Mouse (Mus musculus): ENCODE measurements at regions not wholly inside any gene's neighbourhood (a gene's known extent, or its start where the extent isn't known, plus 50 kb on each side); places are given as distances from the start of the nearest gene placed in this dataset.

DNA sequence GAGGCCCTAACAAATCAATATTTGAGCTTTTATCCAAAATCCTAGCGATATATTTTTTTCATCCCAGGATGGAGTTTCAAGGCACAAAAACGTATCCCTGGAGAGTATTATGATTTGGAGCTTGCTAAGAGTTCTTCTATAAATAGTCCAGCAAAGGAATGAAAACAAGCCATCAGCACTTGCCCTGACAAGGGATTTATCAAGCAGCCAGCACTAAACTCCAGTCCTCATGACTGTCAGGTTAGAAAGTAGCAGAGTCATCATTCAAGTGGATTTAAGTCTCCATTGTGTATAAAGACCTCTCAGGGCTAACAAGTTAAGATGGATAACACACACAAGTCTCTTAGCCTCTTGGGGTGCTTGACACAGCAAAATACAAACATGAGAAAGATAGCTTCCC lies 148.6 kb upstream of the Ust start:
- in situ Hi-C loops (cut with MboI, MseI) = no loop called here

DNA sequence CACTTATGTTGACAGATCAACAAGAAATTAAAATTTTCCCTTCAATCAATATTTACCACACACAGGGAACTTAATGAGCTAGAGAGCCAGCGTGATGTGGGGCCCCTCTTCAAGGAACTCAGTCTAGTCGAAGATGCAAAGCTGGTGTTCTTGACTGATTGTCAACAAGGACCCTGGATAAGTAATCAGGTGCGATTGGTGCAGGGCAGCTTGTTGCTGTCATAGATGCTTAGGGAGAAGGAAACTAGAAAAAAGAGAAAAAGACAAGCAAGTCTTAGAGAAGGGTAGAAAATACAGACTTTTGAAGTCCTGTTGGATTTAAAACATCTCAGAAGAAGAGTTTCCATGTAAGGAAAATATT lies 140.3 kb upstream of the Ust start:
- in situ Hi-C loops (cut with MboI, MseI) = no loop called here

DNA sequence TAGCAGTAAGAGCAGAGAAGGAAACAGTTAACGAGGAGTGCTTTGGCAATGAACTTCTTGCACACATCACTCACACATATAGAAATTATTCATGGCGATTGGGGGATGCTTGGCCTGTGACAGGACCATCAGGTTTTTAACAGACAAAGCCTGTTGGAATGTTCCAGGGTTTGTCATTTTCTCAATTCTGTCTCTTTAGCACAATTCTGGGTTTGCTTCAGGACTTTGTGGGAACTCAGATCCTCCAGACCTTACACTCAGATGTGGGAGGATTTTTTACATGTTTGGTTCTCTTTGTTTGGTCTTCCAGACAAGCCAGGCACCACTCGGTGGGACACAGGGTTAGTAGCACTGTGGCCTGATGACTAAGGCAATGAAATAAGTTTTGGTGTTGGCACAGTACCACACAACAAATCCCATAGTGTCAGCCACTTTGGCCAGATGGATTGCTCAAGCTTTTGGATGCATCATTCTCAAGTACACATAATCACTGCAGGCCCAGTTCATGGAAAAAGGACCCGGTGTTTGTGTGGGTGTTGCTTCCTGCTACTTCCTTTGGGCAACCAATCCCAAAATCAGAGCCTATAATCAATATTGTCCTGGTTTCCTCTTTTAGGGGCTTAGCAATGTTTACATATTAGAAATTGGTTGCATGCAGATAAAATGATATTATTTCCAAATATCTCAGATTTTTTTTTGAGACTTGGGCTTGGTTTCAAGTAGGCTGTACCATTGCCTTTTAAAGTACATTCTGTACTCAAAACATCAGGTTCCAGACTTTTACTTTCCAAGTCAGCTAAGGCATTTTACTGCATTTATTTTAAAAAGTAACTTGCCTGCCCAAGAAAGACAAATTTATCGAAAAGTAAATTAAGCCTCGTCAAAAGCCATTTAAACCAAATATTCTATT lies 139.7 kb upstream of the Ust start:
- in situ Hi-C loops (cut with MboI, MseI) = no loop called here

DNA sequence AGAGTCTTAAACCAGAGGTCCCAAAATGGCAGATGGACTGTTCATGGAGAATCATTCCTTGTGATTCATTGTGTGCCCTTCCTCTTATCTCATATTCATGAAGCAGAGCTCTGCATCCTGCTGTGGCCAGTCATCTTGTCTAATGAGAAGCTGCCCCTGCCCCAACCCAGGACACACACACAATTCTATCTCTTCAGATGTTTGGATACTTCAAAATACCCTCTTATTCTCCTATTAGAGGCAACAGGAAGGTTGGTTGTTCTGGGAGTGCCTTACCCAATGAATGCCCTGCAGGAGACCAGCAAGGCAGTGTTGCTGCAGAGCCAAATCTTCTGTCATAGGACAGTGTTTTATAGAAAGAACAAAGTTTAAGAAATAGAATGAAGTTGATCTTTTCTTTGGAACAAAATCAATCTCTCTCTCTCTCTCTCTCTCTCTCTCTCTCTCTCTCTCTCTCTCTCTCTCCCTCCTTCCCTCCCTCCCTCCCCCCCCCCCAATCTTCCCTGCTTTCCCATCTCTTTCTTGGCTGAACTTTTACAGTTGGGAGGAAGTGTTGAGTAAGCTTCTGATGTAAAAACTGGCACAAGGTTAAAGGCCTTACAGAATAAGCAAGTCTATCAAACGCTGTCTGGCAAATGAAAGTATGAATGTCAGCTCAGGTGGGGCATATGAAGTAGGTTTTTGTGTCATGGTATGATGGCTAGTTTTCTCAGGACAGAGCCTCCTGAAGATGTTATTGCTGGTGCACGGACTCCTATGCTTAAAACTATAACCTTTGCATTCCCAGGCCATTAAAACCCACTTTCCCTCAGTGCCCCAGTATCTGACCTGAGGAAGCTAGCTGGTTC lies 138.8 kb upstream of the Ust start:
- in situ Hi-C loops (cut with MboI, MseI) = no loop called here

DNA sequence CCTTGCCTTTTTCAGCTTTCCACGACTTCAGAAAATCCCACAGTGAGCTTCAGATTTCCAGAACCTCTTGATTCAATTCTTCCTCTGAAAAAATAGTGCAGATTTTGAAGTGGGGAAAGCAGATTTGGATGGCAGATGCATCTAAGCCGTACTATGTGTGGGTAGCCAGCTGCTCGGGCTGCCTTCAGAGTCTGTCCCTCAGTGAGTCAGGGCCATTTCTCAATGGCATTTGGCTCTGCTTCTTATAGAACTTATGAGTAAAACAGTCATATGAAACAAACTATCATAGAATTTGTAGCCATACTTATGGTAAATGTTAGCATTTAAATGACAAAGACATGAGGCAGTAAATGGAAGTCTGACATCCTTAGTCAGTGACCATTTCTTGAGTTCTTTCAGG lies 135.0 kb upstream of the Ust start:
- in situ Hi-C loops (cut with MboI, MseI) = no loop called here

DNA sequence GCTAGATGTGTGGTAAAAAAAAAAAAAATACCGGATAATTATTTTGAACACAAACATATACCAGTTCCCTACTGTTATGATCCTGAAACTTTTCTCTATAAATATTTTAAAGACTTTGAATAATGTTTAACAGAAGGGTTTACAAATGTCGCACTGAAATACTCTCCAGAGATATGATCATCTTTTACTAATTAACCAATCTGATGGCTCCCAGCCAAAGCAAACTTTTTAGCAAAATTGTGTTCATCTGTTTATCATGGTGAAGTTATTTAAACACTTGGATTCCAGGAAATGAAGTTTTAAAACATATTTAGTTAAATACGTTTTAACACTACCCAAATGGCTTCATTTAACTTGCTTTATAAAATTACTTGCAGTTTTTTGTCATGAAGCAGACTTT lies 123.6 kb upstream of the Ust start:
- in situ Hi-C loops (cut with MboI, MseI) = no loop called here

DNA sequence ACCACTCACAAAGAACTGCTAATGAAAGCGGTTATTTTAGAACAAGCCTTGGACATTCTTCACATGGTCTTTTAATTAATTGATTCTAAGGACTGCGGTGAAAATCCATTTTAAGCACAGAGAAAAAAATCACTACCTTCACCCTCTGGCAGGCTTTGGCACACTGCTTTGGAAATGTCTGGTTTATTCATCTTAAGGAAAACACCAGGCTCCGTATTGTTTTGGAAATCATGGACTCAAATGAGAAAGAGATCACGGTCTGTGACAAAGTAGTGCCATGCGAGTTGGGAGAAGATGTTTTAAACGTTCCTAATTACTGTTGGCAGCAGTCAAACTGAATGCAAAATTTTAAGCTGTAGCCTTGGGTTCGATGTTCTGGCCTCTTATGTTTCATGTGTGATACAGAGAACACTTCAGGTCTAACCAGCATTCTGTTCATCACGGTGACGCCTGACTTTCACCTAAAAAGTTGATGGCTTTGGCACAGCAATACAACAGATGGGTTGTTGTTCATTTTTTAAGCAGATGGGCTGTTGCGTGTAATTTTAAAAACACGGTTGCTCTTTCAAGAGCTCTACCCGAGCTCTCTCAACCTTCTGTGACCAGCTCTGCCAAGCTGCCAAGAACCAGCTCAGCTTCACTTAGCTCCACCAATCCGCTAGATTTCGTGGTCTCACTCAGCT lies 105.7 kb upstream of the Ust start:
- in situ Hi-C loops (cut with MboI, MseI) = no loop called here

DNA sequence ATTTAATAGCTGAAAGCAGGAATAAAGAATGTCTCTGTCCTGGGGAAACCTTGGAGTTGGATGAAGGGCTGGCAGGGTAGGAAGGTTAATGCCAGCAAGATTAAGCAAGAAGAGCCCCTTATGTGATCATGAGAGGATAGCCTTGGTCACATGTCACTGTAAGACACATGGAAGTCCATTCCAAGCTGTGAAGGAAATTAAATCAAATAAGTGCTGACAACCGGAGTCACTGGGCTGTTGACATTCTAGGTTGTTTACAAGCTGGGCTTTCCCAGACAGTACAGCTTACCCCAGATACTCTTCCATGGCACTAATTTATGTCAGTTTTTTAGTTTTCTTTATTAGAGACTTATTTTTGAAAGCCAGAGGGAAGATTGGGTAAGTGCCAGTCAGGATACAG lies 100.1 kb upstream of the Ust start:
- in situ Hi-C loops (cut with MboI, MseI) = no loop called here

DNA sequence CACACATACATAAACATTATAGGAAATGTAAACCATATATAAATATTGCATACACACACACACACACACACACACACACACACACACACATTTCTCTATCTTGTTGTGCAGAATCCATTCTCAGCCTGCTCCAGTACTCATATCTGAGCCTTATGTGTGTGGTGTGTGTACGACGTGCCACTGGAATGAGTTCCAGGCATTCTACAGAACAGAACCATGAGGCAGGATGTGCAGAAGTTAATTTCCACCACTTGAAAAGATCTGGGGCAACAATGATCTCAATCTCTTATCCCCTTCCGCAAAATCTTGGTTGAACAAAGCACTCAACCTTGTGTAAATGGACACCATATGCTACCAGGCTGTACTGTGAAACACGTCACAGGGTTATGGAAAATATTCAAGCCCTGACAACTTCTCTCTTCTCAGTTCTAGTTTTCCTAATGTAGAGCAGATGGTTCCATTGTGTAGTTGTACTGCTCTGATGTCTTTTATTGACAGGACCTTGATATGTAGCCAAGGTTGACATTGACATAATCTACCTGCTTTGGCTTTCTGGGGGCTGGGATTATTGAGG lies 96.9 kb upstream of the Ust start:
- in situ Hi-C loops (cut with MboI, MseI) = no loop called here

DNA sequence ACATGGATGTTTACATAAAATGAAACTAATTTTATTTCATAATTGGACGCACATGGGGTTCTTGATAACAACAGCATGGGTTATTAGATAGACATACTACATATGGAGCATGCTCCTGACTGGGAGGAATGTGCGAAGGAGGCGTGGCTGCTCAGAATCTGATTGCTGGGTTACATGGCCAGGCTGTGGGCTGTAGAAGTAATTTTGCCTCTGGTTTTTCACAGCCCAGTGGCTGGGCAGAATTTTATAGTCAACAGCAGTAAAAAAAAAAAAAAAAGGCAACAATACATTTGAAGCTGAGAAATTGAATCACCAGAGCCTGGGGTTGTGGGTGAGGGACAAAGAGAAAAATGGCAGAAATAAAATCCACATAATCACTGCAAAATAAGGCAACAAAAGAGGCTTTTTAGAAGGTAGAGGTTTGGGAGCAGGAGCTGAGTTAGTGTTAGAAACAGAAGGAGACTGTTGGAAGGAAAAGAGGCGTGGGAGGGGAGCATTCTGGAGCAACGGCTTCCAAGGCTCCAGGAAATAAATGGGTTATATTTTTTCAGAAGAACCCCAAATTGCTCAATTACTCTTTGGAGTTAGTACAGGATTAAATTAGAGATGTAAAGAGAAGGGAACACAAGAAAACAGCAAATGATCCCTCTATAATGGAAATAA lies 71.4 kb upstream of the Ust start:
- in situ Hi-C loops (cut with MboI, MseI) = no loop called here

DNA sequence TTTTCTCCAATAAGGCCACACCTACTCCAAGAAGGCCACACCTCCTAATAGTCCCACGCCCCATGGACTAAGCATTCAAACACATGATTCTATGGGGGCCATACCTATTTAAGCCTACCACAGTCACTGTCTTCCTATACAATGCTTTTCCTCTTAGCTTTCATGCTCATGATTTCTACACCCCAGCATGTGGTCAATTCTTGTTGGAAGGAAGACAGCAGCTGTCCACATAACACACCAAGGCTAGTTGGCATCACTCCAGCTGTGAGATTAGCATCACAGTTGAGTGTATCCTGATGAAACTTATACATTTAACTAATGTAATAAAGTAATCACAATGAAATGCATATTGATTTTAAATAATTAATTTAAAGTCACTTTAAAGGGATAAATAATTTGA lies 70.5 kb upstream of the Ust start:
- in situ Hi-C loops (cut with MboI, MseI) = no loop called here

DNA sequence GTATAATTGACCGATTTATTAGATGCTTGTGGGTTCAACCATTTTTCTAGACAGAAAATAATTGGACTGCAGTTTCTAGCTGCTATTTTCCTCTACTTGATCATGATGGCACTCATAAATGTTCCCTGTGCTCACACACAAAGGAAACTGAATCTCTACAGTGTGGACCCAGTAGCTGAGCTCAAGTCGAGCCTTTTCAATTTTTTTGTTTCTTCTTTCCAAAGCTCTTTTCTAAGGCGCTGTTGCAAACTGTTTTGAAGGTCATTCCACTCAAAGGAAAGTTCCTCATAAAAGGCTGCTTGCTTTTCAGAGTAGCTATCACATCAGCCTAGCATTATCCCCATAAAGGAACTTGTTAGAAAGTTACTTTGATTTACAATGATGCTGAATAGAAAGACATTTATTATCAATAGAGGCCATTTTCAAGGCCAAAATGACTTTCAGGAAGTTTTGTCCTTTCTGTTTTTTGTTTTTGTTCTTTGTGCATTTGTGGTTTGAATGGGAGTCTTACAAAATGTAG lies 65.8 kb upstream of the Ust start:
- in situ Hi-C loops (cut with MboI, MseI) = no loop called here

DNA sequence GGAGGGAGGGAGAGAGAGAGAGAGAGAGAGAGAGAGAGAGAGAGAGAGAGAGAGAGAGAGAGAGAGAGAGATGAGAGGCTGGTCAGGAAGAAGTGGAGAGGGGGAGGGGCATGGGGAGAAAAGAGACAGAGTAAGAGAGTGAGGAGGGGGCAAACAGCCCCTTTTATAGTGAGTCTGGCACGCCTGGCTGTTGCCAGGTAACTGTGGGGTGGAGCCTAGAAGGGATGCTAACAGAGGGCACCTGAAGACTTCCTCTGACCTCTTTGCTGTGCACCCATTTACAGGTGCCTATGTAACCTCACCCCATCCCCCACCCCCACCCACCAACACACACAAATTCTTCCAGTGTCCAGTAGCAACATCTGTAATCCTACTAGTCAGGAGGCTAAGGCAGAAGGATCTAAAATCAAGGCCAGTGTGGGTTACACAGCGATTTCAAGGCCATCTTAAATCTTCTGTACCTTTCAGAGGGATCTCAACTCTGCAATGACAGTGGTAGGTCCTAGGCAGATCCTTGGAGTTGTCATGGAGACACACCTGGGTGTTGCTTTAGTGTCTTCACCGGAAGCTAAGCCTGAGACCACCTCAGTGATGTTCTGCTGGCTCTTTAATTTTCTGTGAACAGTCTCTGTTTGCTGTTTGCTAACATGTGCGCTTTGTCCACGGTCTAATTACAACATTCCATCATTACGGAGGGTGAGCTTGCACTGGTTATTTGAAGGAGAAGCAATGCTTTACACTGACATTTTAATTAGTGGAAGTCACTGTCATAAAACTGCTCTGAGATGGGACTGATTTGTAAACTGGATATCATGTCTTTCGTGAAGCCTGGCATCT lies 65.1 kb upstream of the Ust start:
- in situ Hi-C loops (cut with MboI, MseI) = no loop called here

DNA sequence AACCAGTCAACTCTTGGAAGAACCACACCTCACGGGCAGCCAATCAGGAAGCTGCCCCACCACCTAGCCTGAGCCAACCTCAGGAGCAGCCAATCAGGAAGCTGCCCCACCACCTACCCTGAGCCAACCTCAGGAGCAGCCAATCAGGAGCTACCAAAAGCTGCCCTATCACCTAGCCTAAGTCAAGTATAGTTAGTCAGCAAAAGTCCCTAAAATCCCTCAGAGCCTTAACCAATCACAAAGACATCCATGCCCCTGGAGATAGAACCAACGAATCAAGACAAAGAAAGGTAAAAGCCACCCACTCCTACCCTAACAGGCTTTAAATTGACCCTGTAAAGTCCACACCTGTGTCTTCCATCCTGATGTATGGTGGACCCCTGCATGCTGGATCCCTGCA lies 61.7 kb upstream of the Ust start:
- in situ Hi-C loops (cut with MboI, MseI) = no loop called here

DNA sequence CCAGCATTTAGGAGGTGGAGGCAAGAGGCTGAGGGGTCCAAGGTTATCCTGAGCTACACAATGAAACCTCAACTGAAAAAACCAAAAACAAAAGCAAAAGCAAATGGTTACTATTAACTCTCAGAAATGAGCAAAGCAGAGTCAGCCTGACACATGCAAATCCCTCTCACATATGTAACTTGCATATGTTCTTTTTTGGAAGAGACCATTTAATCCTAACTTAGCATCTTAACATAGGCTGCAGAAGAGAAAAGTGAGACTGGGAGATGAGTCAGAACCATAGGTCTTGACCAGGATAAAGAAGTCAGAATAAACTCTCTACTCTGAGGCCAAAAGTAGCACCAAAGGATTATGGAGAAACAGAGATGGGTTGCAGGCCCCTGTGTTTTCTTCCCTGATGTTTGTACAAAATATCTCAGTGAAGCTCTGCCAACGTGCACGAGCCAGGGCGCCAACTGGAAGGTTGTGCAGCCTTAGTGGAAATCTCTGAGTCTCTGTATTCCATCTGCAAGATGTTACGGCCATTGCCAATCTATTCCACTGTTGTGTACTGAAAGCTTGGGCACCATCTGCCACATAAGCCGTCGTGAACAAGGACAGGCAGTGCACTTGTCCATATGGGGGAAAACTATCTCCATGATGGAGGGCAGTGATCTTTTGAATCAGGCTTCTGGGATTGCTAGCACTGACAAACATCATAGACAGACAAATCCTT lies 59.2 kb upstream of the Ust start:
- in situ Hi-C loops (cut with MboI, MseI) = loop anchor here (5.0 kb wide), 1 partner anchor 50 kb away; no protein-coding TSS in a partner anchor
